21 mouse cellular contexts compared by ENCODE assay signal in the genomic region with DNA sequence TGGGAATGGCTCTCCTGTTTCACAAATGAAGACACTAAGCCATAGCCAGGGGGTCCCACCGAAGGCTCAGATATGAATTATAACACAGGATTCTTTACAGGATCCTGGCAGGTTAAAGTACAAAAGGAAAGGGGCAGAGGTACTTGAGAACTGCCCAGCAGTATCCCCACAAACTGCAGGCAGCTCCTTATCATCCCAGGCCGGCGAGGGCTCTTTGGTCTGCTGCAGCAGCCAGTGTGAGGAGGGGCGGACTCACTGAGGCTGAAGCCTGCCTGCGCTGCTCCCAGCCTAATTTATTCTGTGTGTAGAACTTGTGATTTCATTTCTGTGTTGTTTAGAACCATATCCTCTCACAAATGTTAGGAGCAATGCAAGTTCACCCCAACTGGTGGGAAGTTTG.
DNase-seq lines count a peak whose midpoint lies in the region; ATAC-seq lines count a peak whose summit lies in the region.
"Had no signal": no experiment of that assay in that cellular context is flagged by ENCODE, and none has a peak within 500 bp of the region (broad histone marks: within the 10 kb centered on the region; RNA-seq: fewer than 3 reads in every experiment).

No protein-coding gene starts in this region.

- DNase-seq in forebrain, embryonic 10.5 days (ENCODE audit: extremely low spot score, low spot score), result peak; percentile 42
- DNase-seq in NIH3T3 (ENCODE audit: low read depth), result peak; percentile 25
- DNase-seq in thymus, postnatal 4 days, result no peak
- DNase-seq in cerebellum, postnatal 4 days (ENCODE audit: low spot score in 2 of 2), result no peak
- DNase-seq in lung, adult 18-20 months, result no peak
- DNase-seq: adrenal gland, adult 2 months; cerebellum, postnatal 14 days; heart, postnatal 10 days; kidney, postnatal 10 days; lung, postnatal 10 days had no signal

- no peaks in the 10 kb centered on the region for H3K27me3 ChIP-seq in forebrain, embryonic 10.5 days (ENCODE audit: poor library complexity, severe bottlenecking)
- H3K27me3 ChIP-seq in forebrain, embryonic 15.5 days, result no peaks in the 10 kb centered on the region
- H3K27me3 ChIP-seq in embryonic facial prominence, embryonic 12.5 days, result no peaks in the 10 kb centered on the region
- no peaks in the 10 kb centered on the region for H3K27me3 ChIP-seq in midbrain, embryonic 12.5 days

- peak overlapping the region; percentile 62; the same call in 1 of the 2 replicates for H3K27ac ChIP-seq in forebrain, embryonic 10.5 days
- H3K27ac ChIP-seq in forebrain, embryonic 15.5 days (replicated peaks), result no peak overlapping the region
- 0 out of 2 replicates have a peak overlapping the region, but pooled peaks have one; percentile 3 for H3K27ac ChIP-seq in embryonic facial prominence, embryonic 12.5 days
- 0 out of 2 replicates have a peak overlapping the region, but pooled peaks have one; percentile 30 for H3K27ac ChIP-seq in midbrain, embryonic 12.5 days (replicated peaks)
- H3K27ac ChIP-seq: heart, embryonic 10.5 days; limb, embryonic 12.5 days; liver, embryonic 14.5 days had no signal

- H3K9me3 ChIP-seq in forebrain, embryonic 10.5 days, result no peaks in the 10 kb centered on the region
- no peaks in the 10 kb centered on the region for H3K9me3 ChIP-seq in forebrain, embryonic 15.5 days
- H3K9me3 ChIP-seq in embryonic facial prominence, embryonic 12.5 days, result no peaks in the 10 kb centered on the region
- no peaks in the 10 kb centered on the region for H3K9me3 ChIP-seq in midbrain, embryonic 12.5 days
- H3K9me3 ChIP-seq: G1E; heart, embryonic 10.5 days; limb, embryonic 12.5 days had no signal

- ATAC-seq in forebrain, embryonic 15.5 days (replicated peaks), result no peak
- no peak for ATAC-seq in embryonic facial prominence, embryonic 12.5 days (ENCODE audit: insufficient number of reproducible peaks, insufficient read depth, low FRiP score, low TSS enrichment)
- ATAC-seq in midbrain, embryonic 12.5 days (ENCODE audit: low FRiP score, low read depth), result no peak
- ATAC-seq: CD4-positive, CD25-positive, alpha-beta regulatory T cell, adult 4 months; intestine, postnatal 0 days had no signal

- H3K9ac ChIP-seq in forebrain, embryonic 15.5 days (replicated peaks), result no peak overlapping the region
- no peak overlapping the region for H3K9ac ChIP-seq in embryonic facial prominence, embryonic 12.5 days
- H3K9ac ChIP-seq in midbrain, embryonic 12.5 days (replicated peaks), result no peak overlapping the region
- H3K9ac ChIP-seq: limb, embryonic 12.5 days; liver, embryonic 14.5 days had no signal

- peaks cover 62% of the 10 kb centered on the region for H3K4me1 ChIP-seq in forebrain, embryonic 10.5 days
- H3K4me1 ChIP-seq in forebrain, embryonic 15.5 days, result peaks cover 63% of the 10 kb centered on the region
- peaks cover 15% of the 10 kb centered on the region for H3K4me1 ChIP-seq in embryonic facial prominence, embryonic 12.5 days
- H3K4me1 ChIP-seq in midbrain, embryonic 12.5 days, result peaks cover 35% of the 10 kb centered on the region
- H3K4me1 ChIP-seq: megakaryocyte, embryonic 14.5 days had no signal

- no peak overlapping the region; the same call in 1 of the 2 replicates for H3K4me3 ChIP-seq in forebrain, embryonic 10.5 days
- no peak overlapping the region for H3K4me3 ChIP-seq in forebrain, embryonic 15.5 days
- H3K4me3 ChIP-seq in embryonic facial prominence, embryonic 12.5 days, result no peak overlapping the region
- H3K4me3 ChIP-seq in midbrain, embryonic 12.5 days, result no peak overlapping the region
- H3K4me3 ChIP-seq: heart, embryonic 10.5 days; left cerebral cortex, adult 2 months; limb, embryonic 12.5 days; megakaryocyte, embryonic 14.5 days had no signal

- no peak overlapping the region for H3K4me2 ChIP-seq in forebrain, embryonic 15.5 days (replicated peaks)
- H3K4me2 ChIP-seq in embryonic facial prominence, embryonic 12.5 days (replicated peaks), result no peak overlapping the region
- no peak overlapping the region for H3K4me2 ChIP-seq in midbrain, embryonic 12.5 days (replicated peaks)
- H3K4me2 ChIP-seq: limb, embryonic 12.5 days had no signal

- H3K36me3 ChIP-seq in forebrain, embryonic 10.5 days (replicated peaks), result peaks cover 2% of the 10 kb centered on the region
- no peaks in the 10 kb centered on the region for H3K36me3 ChIP-seq in forebrain, embryonic 15.5 days
- peaks cover 2% of the 10 kb centered on the region; the same call in 1 of the 2 replicates for H3K36me3 ChIP-seq in embryonic facial prominence, embryonic 12.5 days
- H3K36me3 ChIP-seq in midbrain, embryonic 12.5 days, result no peaks in the 10 kb centered on the region
- H3K36me3 ChIP-seq: G1E; heart, embryonic 10.5 days had no signal

- 22% methylated on average over 5 of the region's 5 CpGs for WGBS in forebrain, embryonic 10.5 days
- 26% methylated on average over 5 of the region's 5 CpGs for WGBS in forebrain, embryonic 15.5 days
- 24% methylated on average over 5 of the region's 5 CpGs for WGBS in embryonic facial prominence, embryonic 12.5 days
- 9% methylated on average over 5 of the region's 5 CpGs for WGBS in midbrain, embryonic 12.5 days

Comparison
In these comparisons a context has a peak if more than half of its experiments do, and no peak if none do; other contexts are left out.
1. DNase-seq: peak in forebrain, embryonic 10.5 days (single experiment) and NIH3T3 (single experiment); none in thymus, postnatal 4 days (single experiment), cerebellum, postnatal 4 days (0 of 2) and lung, adult 18-20 months (0 of 2).